Mouse (Mus musculus): ENCODE measurements around the gene Prss50.

Prss50 gene

GRCm38 (mm10) chr9:110907838-110908630 lies 50.3 kb downstream of the Prss50 start:
- DNase-seq = no peak

- DNase-seq = no peak
Observed at GRCm38 (mm10) chr9:110908631-110909016, 50.9 kb downstream of the Prss50 start.

GRCm38 (mm10) chr9:110909371-110909967 lies 51.7 kb downstream of the Prss50 start:
- DNase-seq = no peak
